Mouse (Mus musculus): ENCODE measurements around the gene Tubgcp2. TPM values are rescaled to one million over a fixed set of nuclear protein-coding genes. Genes with fewer than 3 reads are reported as not detected.
A peak's percentile ranks its signal among the peaks of the same experiment; 100 is the strongest.

Gene Tubgcp2
- polyA plus RNA-seq, 1 experiment from 2014 or later: 27.4 TPM

DNA sequence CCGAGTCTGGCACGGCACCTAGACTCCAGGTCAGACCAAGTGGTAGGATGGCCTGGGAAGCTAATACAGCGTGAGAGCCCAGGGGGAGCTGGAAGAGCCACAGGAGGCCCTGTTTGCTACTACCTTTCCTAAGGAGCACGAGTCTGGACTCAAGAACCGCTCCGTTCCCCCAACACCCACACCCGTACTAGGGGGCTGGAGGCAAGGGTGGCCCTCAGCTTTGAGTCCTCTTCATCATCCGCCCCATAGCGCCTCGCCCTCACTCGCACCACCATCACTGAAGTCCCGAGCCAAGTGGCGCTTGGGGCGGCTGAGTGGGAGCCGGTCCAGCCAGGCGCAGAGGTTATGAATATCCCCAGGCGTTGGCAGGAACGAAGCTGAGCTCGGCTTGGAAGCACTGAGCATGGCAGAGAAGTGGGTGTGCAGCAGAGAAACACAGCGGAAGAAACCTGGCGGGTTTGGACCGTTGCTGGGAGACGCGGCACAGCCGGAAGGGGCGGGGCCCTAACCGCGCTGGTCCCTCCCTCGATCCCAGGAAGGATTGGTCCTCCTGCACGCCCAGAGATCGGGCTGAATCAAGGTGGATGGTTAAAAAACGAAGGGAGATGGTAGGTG lies 58.1 kb downstream of the Tubgcp2 start, which contains the start of gene 6430531B16Rik:
Gene 6430531B16Rik, minus strand, starts transcription at position 478 of the 615 bp plus-strand sequence.
- ATAC-seq (replicated peaks; ENCODE audit: insufficient number of reproducible peaks, insufficient read depth, low FRiP score, low read depth): peak; percentile 79
- WGBS: 4% methylated on average over 32 of the region's 32 CpGs
- H3K9me3 ChIP-seq (replicated peaks): no peaks in the 10 kb centered on the region
- peak within 1 kb of the TSS; percentile 50 for H3K9ac ChIP-seq
- peaks cover 14% of the 10 kb centered on the region for H3K4me1 ChIP-seq (replicated peaks)
- peak within 1 kb of the TSS; percentile 91 for H3K4me2 ChIP-seq
- peak within 1 kb of the TSS; percentile 59 for H3K4me3 ChIP-seq
- H3K27ac ChIP-seq: no peak within 1 kb of the TSS
- no peaks in the 10 kb centered on the region for H3K36me3 ChIP-seq
- H3K27me3 ChIP-seq: peaks cover 29% of the 10 kb centered on the region

- H3K9me3 ChIP-seq (replicated peaks): no peaks in the 10 kb centered on the region
- no peak overlapping the region for H3K9ac ChIP-seq
- peaks cover 14% of the 10 kb centered on the region for H3K4me1 ChIP-seq (replicated peaks)
- peaks cover 31% of the 10 kb centered on the region for H3K27me3 ChIP-seq
- H3K36me3 ChIP-seq: no peaks in the 10 kb centered on the region
- no peak overlapping the region for H3K4me2 ChIP-seq
- 54% methylated on average over 5 of the region's 5 CpGs for WGBS
- ATAC-seq (replicated peaks; ENCODE audit: insufficient number of reproducible peaks, insufficient read depth, low FRiP score, low read depth): no peak
- no peak overlapping the region for H3K4me3 ChIP-seq
- no peak overlapping the region for H3K27ac ChIP-seq
These were observed 61.0 kb downstream of the Tubgcp2 start for GRCm38 (mm10) chr7:139975471-139975870.

DNA sequence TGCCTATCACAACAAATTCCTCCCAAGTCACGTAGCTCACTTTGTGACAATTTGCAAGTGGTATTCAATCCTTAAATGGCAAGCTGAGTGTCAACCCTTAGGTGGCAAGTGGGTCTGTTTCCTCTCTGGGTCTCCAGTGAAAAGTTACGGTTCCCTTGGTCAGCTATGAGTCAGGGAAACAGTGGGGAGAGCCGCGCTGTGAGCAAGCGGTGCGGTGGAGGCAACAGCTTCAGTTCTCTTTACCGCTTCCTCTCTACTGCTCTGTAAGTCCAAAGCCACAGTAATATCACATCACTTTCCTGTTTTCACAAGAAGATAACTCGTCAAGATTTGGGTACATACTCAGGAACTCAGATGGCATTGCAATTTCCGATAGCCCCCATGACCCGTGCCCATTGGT lies 62.2 kb downstream of the Tubgcp2 start:
- Histone ChIP-seq H3K27ac (no peak overlapping the region; the same call in 1 of the 2 replicates), H3K4me3 (no peak overlapping the region), H3K4me1 (replicated peaks) (peaks cover 11% of the 10 kb centered on the region), H3K36me3 (no peaks in the 10 kb centered on the region), H3K27me3 (peaks cover 24% of the 10 kb centered on the region), H3K9ac (no peak overlapping the region), H3K9me3 (replicated peaks) (no peaks in the 10 kb centered on the region), H3K4me2 (no peak overlapping the region)
- no peak for ATAC-seq (replicated peaks; ENCODE audit: insufficient number of reproducible peaks, insufficient read depth, low FRiP score, low read depth)
- WGBS: 74% methylated on average over 10 of the region's 10 CpGs

DNA sequence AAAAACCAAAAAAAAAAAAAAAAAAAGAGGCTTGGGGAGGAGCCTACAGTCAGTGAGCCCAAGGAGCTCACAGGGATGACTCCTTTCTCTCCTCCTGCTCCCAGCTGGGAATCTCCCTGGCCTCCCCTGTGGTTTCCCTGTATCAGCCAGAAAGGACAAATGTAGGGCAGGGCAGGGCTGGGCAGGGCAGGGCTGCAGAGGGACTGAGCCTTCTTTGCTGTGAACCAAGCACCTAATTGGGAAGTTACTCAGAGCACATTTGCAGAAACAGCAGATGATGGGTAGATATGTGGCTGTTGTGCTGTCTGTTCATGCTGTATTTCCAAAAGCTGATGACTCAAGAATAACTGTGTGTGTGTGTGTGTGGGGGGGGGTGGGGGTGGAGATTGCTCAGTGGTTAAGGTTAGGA lies 63.5 kb downstream of the Tubgcp2 start:
- no peaks in the 10 kb centered on the region; the same call in 1 of the 2 replicates for H3K4me1 ChIP-seq (replicated peaks)
- peaks cover 26% of the 10 kb centered on the region for H3K27me3 ChIP-seq
- H3K9ac ChIP-seq: no peak overlapping the region
- no peak overlapping the region for H3K27ac ChIP-seq
- H3K9me3 ChIP-seq (replicated peaks): no peaks in the 10 kb centered on the region
- H3K36me3 ChIP-seq: no peaks in the 10 kb centered on the region
- no peak overlapping the region for H3K4me3 ChIP-seq
- H3K4me2 ChIP-seq: no peak overlapping the region
- no peak for ATAC-seq (replicated peaks; ENCODE audit: insufficient number of reproducible peaks, insufficient read depth, low FRiP score, low read depth)

DNA sequence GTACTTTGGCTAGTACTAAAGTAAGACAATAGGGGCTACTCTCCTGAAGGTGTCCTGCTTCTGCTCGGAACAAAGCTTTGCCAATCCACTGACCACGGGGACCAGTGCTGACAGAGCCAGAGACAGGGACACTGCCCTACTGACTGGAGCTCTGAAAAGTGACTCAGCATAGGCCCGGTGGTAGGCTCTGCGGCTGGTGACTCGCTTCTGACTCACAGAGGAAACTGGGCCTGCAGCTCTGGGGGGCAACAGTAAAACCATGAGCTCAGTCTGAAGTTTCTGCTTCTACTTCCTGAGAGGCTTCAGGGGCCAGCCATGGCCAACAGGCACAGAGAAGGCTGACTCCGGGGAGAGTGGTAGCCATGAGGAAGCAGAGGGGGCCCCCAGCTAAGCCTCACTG lies 65.0 kb downstream of the Tubgcp2 start:
- H3K27me3 ChIP-seq: peaks cover 35% of the 10 kb centered on the region
- H3K36me3 ChIP-seq: no peaks in the 10 kb centered on the region
- no peak overlapping the region for H3K4me2 ChIP-seq
- H3K4me1 ChIP-seq (replicated peaks): no peaks in the 10 kb centered on the region
- H3K4me3 ChIP-seq: no peak overlapping the region
- H3K9ac ChIP-seq: no peak overlapping the region
- 54% methylated on average over 6 of the region's 6 CpGs for WGBS
- H3K9me3 ChIP-seq (replicated peaks): no peaks in the 10 kb centered on the region
- no peak overlapping the region for H3K27ac ChIP-seq
- no peak for ATAC-seq (replicated peaks; ENCODE audit: insufficient number of reproducible peaks, insufficient read depth, low FRiP score, low read depth)

DNA sequence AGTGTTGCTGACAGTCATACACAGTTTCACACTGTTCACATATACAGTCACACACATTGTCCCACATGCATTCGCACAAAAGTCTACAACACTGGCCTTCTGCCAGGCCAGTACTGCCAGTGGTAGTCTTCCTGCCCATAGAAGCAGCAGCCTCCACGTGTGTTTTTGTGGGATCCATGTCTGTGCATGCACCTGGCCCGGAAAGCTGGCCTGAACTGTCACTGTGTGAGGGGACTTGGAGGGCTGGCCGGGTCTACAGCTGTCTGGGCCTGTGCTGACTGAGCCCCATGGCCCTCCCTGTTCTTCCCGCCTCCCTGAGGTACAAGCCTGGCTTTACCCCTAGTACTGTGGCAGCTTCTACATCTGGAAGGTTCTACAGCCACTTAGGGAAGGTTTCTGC lies 65.5 kb downstream of the Tubgcp2 start:
- Histone ChIP-seq H3K27ac (no peak overlapping the region), H3K9ac (no peak overlapping the region), H3K4me3 (no peak overlapping the region), H3K4me2 (no peak overlapping the region), H3K36me3 (no peaks in the 10 kb centered on the region), H3K27me3 (peaks cover 30% of the 10 kb centered on the region), H3K9me3 (replicated peaks) (no peaks in the 10 kb centered on the region), H3K4me1 (replicated peaks) (no peaks in the 10 kb centered on the region)
- ATAC-seq (replicated peaks; ENCODE audit: insufficient number of reproducible peaks, insufficient read depth, low FRiP score, low read depth): no peak
- WGBS: 84% methylated on average over 5 of the region's 5 CpGs

- Histone ChIP-seq H3K36me3 (no peaks in the 10 kb centered on the region), H3K9ac (no peak overlapping the region), H3K27ac (no peak overlapping the region), H3K4me2 (no peak overlapping the region), H3K4me1 (replicated peaks) (no peaks in the 10 kb centered on the region), H3K27me3 (peaks cover 25% of the 10 kb centered on the region), H3K9me3 (replicated peaks) (no peaks in the 10 kb centered on the region), H3K4me3 (no peak overlapping the region)
- 79% methylated on average over 10 of the region's 10 CpGs for WGBS
- no peak for ATAC-seq (replicated peaks; ENCODE audit: insufficient number of reproducible peaks, insufficient read depth, low FRiP score, low read depth)
These were observed 66.1 kb downstream of the Tubgcp2 start for GRCm38 (mm10) chr7:139970216-139970919.

GRCm38 (mm10) chr7:139969348-139970130 lies 66.9 kb downstream of the Tubgcp2 start:
- Histone ChIP-seq H3K27ac (no peak overlapping the region), H3K9me3 (replicated peaks) (no peaks in the 10 kb centered on the region), H3K4me2 (no peak overlapping the region), H3K27me3 (peaks cover 25% of the 10 kb centered on the region), H3K4me3 (no peak overlapping the region), H3K4me1 (replicated peaks) (no peaks in the 10 kb centered on the region), H3K9ac (no peak overlapping the region), H3K36me3 (no peaks in the 10 kb centered on the region)
- 41% methylated on average over 10 of the region's 10 CpGs for WGBS
- ATAC-seq (replicated peaks; ENCODE audit: insufficient number of reproducible peaks, insufficient read depth, low FRiP score, low read depth): no peak

GRCm38 (mm10) chr7:139968428-139968827 lies 68.0 kb downstream of the Tubgcp2 start:
- no peaks in the 10 kb centered on the region for H3K36me3 ChIP-seq
- no peak overlapping the region for H3K9ac ChIP-seq
- no peak overlapping the region for H3K27ac ChIP-seq
- no peaks in the 10 kb centered on the region for H3K9me3 ChIP-seq (replicated peaks)
- peaks cover 25% of the 10 kb centered on the region for H3K27me3 ChIP-seq
- 55% methylated on average over 5 of the region's 5 CpGs for WGBS
- H3K4me3 ChIP-seq: no peak overlapping the region
- H3K4me2 ChIP-seq: no peak overlapping the region
- H3K4me1 ChIP-seq (replicated peaks): no peaks in the 10 kb centered on the region
- ATAC-seq (replicated peaks; ENCODE audit: insufficient number of reproducible peaks, insufficient read depth, low FRiP score, low read depth): no peak

DNA sequence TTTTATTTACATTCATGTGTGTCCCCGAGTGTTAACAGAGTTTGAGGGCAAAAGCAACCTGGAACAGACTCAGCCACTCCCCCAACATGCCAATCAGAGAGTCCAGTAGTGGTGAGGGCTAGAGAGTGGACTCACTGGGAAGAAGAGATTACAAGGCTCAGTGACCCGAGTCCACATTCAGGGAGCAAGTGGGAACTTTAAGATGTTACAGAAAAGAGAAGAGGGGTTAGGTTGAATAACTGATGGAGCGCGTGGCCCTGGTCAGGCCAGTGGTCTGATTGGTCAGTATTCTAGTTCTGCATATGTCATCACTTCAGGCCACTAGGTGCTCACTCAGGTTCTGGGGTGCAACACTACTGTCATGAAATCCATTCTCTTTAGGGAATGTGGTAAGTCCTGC lies 69.3 kb downstream of the Tubgcp2 start:
- peaks cover 25% of the 10 kb centered on the region for H3K27me3 ChIP-seq
- no peak overlapping the region for H3K4me2 ChIP-seq
- WGBS: 26% methylated on average over 4 of the region's 4 CpGs
- H3K9ac ChIP-seq: no peak overlapping the region
- H3K4me3 ChIP-seq: no peak overlapping the region
- ATAC-seq (replicated peaks; ENCODE audit: insufficient number of reproducible peaks, insufficient read depth, low FRiP score, low read depth): no peak
- H3K36me3 ChIP-seq: no peaks in the 10 kb centered on the region
- no peaks in the 10 kb centered on the region for H3K4me1 ChIP-seq (replicated peaks)
- H3K27ac ChIP-seq: no peak overlapping the region
- H3K9me3 ChIP-seq (replicated peaks): no peaks in the 10 kb centered on the region

DNA sequence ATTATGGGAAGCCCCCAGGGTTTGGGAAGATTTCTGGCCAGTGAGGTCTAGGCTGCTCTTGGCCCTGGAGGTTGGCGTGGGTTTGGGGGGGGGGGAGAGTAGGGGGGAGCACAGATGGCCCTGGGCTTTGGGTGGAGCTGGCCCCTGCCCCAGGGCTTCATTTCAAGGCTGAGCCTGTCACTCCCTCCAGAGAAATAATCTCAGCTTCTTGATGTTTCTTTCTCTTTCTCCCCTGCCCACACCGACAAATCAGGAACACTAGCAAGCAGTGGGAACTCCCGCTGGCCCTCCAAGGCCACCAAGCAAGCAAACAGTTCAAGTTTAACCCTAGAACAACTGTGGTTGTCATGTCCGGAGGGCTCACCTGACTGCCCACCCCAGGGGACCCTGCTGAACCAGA lies 72.7 kb downstream of the Tubgcp2 start:
- Histone ChIP-seq H3K4me2 (no peak overlapping the region), H3K27me3 (peaks cover 26% of the 10 kb centered on the region), H3K36me3 (no peaks in the 10 kb centered on the region), H3K4me3 (no peak overlapping the region), H3K27ac (no peak overlapping the region), H3K4me1 (replicated peaks) (no peaks in the 10 kb centered on the region), H3K9ac (no peak overlapping the region), H3K9me3 (replicated peaks) (no peaks in the 10 kb centered on the region)
- WGBS: 60% methylated on average over 4 of the region's 4 CpGs
- no peak for ATAC-seq (replicated peaks; ENCODE audit: insufficient number of reproducible peaks, insufficient read depth, low FRiP score, low read depth)
